Mouse (Mus musculus) erythroblast, embryonic 14.5 days (primary cell): ENCODE measurements around the gene Lgr5. TPM values are rescaled to one million over a fixed set of nuclear protein-coding genes. Genes with fewer than 3 reads are reported as not detected.

Experiments used
- H3K27me3 ChIP-seq: 2 replicates; pipeline ENCODE4 v1.6.1; 2012; ENCODE audit warnings: inconsistent platforms; ENCODE audit not compliant: control insufficient read depth
- H3K36me3 ChIP-seq: 2 replicates; pipeline ENCODE4 v1.6.1; 2012; ENCODE audit warnings: mild to moderate bottlenecking, inconsistent platforms; ENCODE audit not compliant: control insufficient read depth
- H3K4me1 ChIP-seq: 2 replicates; pipeline ENCODE4 v1.6.1; 2012; ENCODE audit warnings: inconsistent platforms; ENCODE audit not compliant: control insufficient read depth
- H3K4me3 ChIP-seq: replicated peaks from 2 replicates; pipeline ENCODE3; 2012; ENCODE audit warnings: moderate library complexity, mild to moderate bottlenecking, inconsistent platforms
- H3K9me3 ChIP-seq: 2 replicates; pipeline ENCODE4 v1.6.1; 2012; ENCODE audit warnings: low read length, inconsistent platforms, mixed read lengths; ENCODE audit not compliant: control insufficient read depth
- GATA1 ChIP-seq: IDR thresholded peaks from 2 replicates; pipeline ENCODE4 v1.6.1; 2012; ENCODE audit warnings: low read length, inconsistent platforms, mixed read lengths
- TAL1 ChIP-seq: IDR thresholded peaks from 3 replicates; pipeline ENCODE4 v1.6.1; 2012; ENCODE audit warnings: low read length, inconsistent platforms, mixed read lengths
- polyA plus RNA-seq: library from polyadenylated mRNA; stranded (reverse); fragments of >175 nt; gene quantifications from 2 replicates; pipeline ENCODE4 v1.2.3, GENCODE M21; 2012

Gene Lgr5
- polyA plus RNA-seq, 1 experiment, result not detected

DNA sequence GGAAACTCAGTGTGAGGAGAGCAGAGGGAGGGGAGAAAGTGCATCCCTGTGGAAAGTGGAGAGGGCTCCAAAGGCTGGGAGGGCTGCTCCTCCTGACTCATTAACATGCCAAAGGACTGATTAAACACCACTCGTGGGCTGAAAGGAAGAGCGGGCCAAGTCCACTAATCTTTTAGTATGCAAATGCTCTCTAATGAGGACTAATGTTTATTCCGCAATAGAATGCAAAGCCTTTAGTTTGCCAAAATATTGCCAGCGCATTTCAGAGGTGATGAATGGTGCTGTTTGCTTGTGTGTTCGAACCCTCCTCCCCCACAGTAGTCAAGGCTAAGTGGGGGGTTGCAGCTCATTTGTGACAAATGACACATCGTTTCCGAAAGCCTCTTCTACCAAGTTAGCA is 118.5 kb downstream of the Lgr5 start:
- TF ChIP-seq TAL1 (no peak), GATA1 (no peak)
- Histone ChIP-seq H3K4me1 (no peaks in the 10 kb centered on the region), H3K27me3 (no peaks in the 10 kb centered on the region), H3K9me3 (no peaks in the 10 kb centered on the region), H3K36me3 (no peaks in the 10 kb centered on the region), H3K4me3 (no peak overlapping the region)

DNA sequence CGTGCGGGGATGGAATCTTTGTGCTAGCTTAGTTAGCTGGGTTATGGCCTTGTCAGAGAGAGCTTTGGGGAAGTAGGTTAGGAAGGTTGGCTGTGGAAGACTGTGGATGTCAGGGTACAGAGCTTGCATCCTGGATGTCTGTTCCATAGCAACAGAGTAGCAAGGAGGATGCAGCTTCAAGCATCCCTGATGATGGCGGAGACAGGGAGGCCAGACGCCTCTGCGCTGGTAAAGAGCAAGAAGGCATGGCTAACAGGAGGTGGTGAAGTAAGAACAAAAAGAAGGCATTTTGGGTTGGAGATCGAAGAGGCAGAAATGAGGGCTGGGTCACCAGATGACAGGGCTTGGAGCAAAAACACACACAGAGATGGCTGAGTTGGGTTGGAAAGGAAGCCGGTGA is 118.9 kb downstream of the Lgr5 start:
- Histone ChIP-seq H3K4me1 (no peaks in the 10 kb centered on the region), H3K27me3 (no peaks in the 10 kb centered on the region), H3K9me3 (no peaks in the 10 kb centered on the region), H3K36me3 (no peaks in the 10 kb centered on the region), H3K4me3 (no peak overlapping the region)
- TF ChIP-seq TAL1 (no peak), GATA1 (no peak)

GRCm38 (mm10) chr10:115467985-115468384 is 119.6 kb downstream of the Lgr5 start:
- Histone ChIP-seq H3K27me3 (no peaks in the 10 kb centered on the region), H3K4me3 (no peak overlapping the region), H3K36me3 (no peaks in the 10 kb centered on the region), H3K4me1 (no peaks in the 10 kb centered on the region), H3K9me3 (no peaks in the 10 kb centered on the region)
- TF ChIP-seq GATA1, result no peak
- no peak for TF ChIP-seq TAL1

- no peaks in the 10 kb centered on the region for H3K27me3 ChIP-seq
- no peak for TF ChIP-seq TAL1
- no peak for TF ChIP-seq GATA1
- H3K4me3 ChIP-seq, result no peak overlapping the region
- H3K9me3 ChIP-seq, result no peaks in the 10 kb centered on the region
- H3K4me1 ChIP-seq, result no peaks in the 10 kb centered on the region
- H3K36me3 ChIP-seq, result no peaks in the 10 kb centered on the region
Measured at GRCm38 (mm10) chr10:115465778-115466177, 121.8 kb downstream of the Lgr5 start.

GRCm38 (mm10) chr10:115465072-115465471 is 122.5 kb downstream of the Lgr5 start:
- Histone ChIP-seq H3K4me1 (no peaks in the 10 kb centered on the region), H3K36me3 (no peaks in the 10 kb centered on the region), H3K27me3 (no peaks in the 10 kb centered on the region), H3K9me3 (no peaks in the 10 kb centered on the region), H3K4me3 (no peak overlapping the region)
- TF ChIP-seq TAL1 (no peak), GATA1 (no peak)

- H3K27me3 ChIP-seq, result no peaks in the 10 kb centered on the region
- no peaks in the 10 kb centered on the region for H3K36me3 ChIP-seq
- no peak overlapping the region for H3K4me3 ChIP-seq
- no peaks in the 10 kb centered on the region for H3K9me3 ChIP-seq
- no peaks in the 10 kb centered on the region for H3K4me1 ChIP-seq
- TF ChIP-seq TAL1 (no peak), GATA1 (no peak)
Measured at GRCm38 (mm10) chr10:115462646-115463045, 124.9 kb downstream of the Lgr5 start.

DNA sequence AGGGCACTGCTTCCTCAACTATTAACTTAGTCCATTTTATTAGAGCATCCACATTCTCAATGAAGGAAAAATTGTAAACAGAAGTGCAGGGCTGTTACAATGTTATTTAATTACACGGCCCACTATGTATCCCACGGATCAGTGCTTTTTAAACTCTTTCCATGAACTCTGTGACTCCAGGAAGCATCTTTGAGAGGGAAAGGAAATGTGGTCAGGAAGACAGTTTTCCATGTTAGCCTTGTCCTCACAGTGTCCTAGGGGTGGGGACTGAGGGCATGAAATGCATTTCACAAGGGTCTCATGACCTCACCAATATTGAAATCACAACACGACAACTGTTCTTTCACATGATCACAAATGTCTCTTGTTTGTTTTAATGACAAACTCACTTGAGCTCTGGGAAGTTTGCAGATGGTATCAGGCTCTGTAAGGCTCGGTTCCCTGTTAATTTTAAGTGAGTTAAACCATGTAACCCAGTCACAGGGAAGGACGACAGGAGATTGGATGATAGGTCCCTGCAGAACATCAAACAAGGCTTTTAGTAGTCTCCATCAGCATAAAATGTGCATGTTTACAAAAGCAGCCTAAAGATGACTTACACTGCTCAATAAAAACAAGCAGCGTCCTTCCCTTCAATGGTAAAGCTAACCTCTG is 130.1 kb downstream of the Lgr5 start:
- Histone ChIP-seq H3K36me3 (no peaks in the 10 kb centered on the region), H3K27me3 (no peaks in the 10 kb centered on the region), H3K4me1 (no peaks in the 10 kb centered on the region), H3K4me3 (no peak overlapping the region), H3K9me3 (no peaks in the 10 kb centered on the region)
- no peak for TF ChIP-seq GATA1
- TF ChIP-seq TAL1, result no peak

DNA sequence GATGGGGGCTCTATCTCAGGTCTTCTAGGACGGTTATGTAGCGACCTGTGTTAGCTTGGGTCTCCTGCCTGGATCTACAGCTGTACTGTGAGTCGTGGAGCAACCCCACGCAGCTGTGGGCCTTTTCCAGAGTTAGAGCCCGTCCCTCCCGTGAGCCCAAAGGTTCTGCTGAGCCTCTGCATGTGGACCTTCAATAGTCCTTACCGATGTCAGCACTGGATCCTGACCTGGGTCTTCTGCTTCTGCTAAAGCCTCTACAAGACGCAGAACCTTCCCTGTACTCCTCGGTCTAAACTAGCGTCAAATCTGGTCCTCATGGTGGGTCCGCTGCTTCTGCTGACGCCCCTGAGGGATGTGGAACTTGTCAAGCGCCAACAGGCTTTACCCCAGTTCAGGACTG is 139.0 kb downstream of the Lgr5 start:
- Histone ChIP-seq H3K4me3 (no peak overlapping the region), H3K36me3 (no peaks in the 10 kb centered on the region), H3K27me3 (no peaks in the 10 kb centered on the region), H3K9me3 (no peaks in the 10 kb centered on the region), H3K4me1 (no peaks in the 10 kb centered on the region)
- TF ChIP-seq TAL1, result no peak
- no peak for TF ChIP-seq GATA1

DNA sequence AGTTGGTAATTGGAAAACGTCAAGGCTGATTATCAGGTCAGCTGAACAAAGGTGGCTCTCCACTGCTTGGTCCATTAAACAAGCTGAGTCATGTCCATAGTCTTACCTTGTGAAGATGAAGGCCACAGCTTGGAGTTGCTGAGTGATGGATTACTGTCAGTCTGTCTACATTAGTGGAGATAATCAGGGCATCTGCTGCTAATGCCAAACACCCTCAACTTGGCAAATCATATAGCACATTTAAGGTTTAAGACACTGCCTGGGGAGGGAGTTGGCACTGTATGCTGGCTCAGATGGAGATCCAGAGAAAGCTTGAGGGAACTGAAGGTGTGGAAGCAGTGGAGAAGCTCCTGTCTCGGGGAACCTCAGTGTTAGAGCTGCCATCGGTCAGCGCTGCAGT is 150.3 kb downstream of the Lgr5 start:
- H3K27me3 ChIP-seq, result no peaks in the 10 kb centered on the region
- peaks cover 38% of the 10 kb centered on the region for H3K36me3 ChIP-seq
- TF ChIP-seq TAL1, result no peak
- TF ChIP-seq GATA1, result no peak
- H3K4me3 ChIP-seq, result no peak overlapping the region
- H3K9me3 ChIP-seq, result no peaks in the 10 kb centered on the region; the same call in 1 of the 2 replicates
- no peaks in the 10 kb centered on the region for H3K4me1 ChIP-seq

DNA sequence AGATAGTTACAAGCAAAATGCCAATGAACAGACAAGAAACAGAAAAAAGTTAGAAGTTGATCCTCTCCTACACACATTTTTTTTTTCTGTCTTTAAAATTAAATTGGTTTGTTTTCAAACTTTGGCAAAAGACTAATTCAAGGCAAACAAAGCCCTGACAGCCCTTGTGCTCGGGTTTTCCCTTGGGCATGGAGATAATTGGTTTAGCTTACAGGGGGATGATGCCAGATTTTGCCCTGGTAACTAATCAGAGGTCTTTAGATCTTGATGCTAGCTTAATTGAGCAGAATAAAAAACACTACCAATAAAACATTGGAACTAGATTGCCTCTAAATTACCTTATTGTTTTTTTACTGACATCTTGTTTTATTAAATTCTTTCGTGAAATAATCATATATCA is 162.2 kb downstream of the Lgr5 start:
- TF ChIP-seq GATA1, result no peak
- TF ChIP-seq TAL1, result no peak
- Histone ChIP-seq H3K36me3 (peaks cover 96% of the 10 kb centered on the region), H3K4me1 (no peaks in the 10 kb centered on the region), H3K9me3 (no peaks in the 10 kb centered on the region), H3K4me3 (no peak overlapping the region), H3K27me3 (no peaks in the 10 kb centered on the region)
